Mouse (Mus musculus): ENCODE results near the gene Prokr1. TPM values are rescaled to one million over a fixed set of nuclear protein-coding genes. Genes with fewer than 3 reads are reported as not detected.

Prokr1 gene
- polyA plus RNA-seq, 1 experiment from 2014 or later, result 3.1 TPM

DNA sequence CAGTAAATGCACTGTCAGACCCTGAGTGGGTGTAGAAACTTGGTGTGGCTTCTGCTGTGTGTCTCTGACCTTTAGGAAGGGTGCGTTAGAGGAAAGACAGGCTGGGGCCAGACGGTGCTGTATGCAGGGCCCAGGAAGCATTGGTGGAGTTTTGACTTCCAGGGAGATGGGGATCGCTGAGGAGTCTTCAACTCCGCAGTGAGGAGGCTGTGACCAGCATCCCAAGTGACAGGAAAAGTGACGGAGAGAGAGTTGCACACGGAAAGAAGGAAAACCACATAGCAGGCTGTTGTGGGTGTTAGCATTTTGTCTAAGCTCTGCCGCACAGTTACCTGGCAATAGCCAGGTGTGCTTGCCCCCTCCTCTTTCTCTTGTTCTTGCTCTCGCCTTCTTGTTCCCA lies 54.3 kb downstream of the Prokr1 start:
- DNase-seq (ENCODE audit: low spot score, missing footprints), result no peak
- no peak overlapping the region for H3K9ac ChIP-seq (ENCODE audit: low read length)
- H3K27me3 ChIP-seq (ENCODE audit: control insufficient read depth, insufficient read depth, low read length), result no peaks in the 10 kb centered on the region
- no peaks in the 10 kb centered on the region for H3K36me3 ChIP-seq (ENCODE audit: control insufficient read depth, insufficient read depth, low read length)
- H3K9me3 ChIP-seq (ENCODE audit: control insufficient read depth, low read length), result no peaks in the 10 kb centered on the region
- ATAC-seq (ENCODE audit: low FRiP score), result no peak
- H3K4me1 ChIP-seq (ENCODE audit: control insufficient read depth, insufficient read depth, low read length), result no peaks in the 10 kb centered on the region
- H3K27ac ChIP-seq (ENCODE audit: low read depth, low read length), result no peak overlapping the region
- H3K4me2 ChIP-seq, result no peak overlapping the region
- 74% methylated on average over 8 of the region's 8 CpGs for WGBS
- no peak overlapping the region for H3K4me3 ChIP-seq (ENCODE audit: low read depth, low read length)

DNA sequence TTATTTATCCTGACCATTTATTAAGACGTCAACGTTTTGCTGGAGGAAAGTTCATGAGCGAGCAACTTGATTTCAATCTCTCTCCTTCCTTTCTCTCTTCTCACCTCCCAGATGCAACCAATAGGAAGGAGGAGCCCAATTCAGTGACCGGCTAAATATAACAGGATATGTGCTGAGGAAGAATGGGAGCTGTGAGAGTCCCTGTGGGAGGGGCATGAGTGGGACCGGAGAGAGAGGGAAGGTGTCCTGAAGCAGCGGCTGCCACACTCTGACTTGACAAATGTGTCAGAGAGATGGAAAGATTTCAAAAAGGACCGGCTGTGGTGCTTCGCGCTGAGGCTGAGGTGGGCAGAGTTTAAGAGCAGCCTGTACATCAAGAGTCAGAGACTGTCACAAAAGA lies 54.9 kb downstream of the Prokr1 start:
- no peak overlapping the region for H3K4me3 ChIP-seq (ENCODE audit: low read depth, low read length)
- no peak overlapping the region for H3K9ac ChIP-seq (ENCODE audit: low read length)
- DNase-seq (ENCODE audit: low spot score, missing footprints), result no peak
- no peaks in the 10 kb centered on the region for H3K27me3 ChIP-seq (ENCODE audit: control insufficient read depth, insufficient read depth, low read length)
- no peak overlapping the region for H3K4me2 ChIP-seq
- 79% methylated on average over 9 of the region's 9 CpGs for WGBS
- no peak for ATAC-seq (ENCODE audit: low FRiP score)
- no peak overlapping the region for H3K27ac ChIP-seq (ENCODE audit: low read depth, low read length)
- H3K36me3 ChIP-seq (ENCODE audit: control insufficient read depth, insufficient read depth, low read length), result no peaks in the 10 kb centered on the region
- H3K9me3 ChIP-seq (ENCODE audit: control insufficient read depth, low read length), result no peaks in the 10 kb centered on the region
- H3K4me1 ChIP-seq (ENCODE audit: control insufficient read depth, insufficient read depth, low read length), result no peaks in the 10 kb centered on the region

DNA sequence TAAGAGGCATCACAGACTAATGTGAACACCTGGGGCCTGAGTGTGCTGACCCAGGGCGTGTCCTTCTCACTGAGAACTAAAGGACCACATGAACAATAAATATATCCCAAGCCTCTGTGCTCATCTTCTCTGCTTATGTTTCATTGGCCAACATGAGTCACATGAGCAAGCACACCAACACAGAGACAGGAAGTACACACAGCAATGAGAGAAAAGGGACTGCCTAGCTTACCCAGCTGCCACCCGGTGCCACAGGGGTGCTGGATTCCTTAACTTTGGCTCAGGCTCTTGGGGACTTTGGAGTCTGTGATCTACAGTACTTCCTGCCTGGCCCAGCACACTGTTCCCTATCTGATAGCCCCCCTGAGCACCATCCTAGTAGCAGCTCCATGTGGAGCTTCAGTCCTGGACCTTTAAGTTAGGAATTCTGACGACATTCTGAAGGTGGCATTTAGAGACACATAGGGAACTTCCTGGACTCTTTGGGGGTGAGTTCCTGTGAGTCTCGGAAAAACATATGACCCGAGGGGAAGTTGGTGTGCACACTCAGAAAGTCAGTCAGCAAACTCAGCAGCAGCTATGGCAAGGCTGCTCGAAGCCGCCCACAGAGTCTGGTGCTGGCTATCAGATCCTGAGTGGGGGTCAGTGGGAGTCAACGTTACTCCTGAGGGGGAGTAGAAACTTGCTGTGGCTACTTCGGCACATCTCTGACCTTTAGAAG lies 55.5 kb downstream of the Prokr1 start:
- H3K27me3 ChIP-seq (ENCODE audit: control insufficient read depth, insufficient read depth, low read length), result no peaks in the 10 kb centered on the region
- H3K9me3 ChIP-seq (ENCODE audit: control insufficient read depth, low read length), result no peaks in the 10 kb centered on the region
- no peak overlapping the region for H3K4me3 ChIP-seq (ENCODE audit: low read depth, low read length)
- WGBS, result 84% methylated on average over 9 of the region's 9 CpGs
- H3K27ac ChIP-seq (ENCODE audit: low read depth, low read length), result no peak overlapping the region
- H3K9ac ChIP-seq (ENCODE audit: low read length), result no peak overlapping the region
- 0 out of 2 replicates have a peak, but pooled peaks cover under 1% of the 10 kb centered on the region for H3K4me1 ChIP-seq (ENCODE audit: control insufficient read depth, insufficient read depth, low read length)
- DNase-seq (ENCODE audit: low spot score, missing footprints) (no peak), ATAC-seq (ENCODE audit: low FRiP score) (no peak)
- H3K4me2 ChIP-seq, result no peak overlapping the region
- no peaks in the 10 kb centered on the region for H3K36me3 ChIP-seq (ENCODE audit: control insufficient read depth, insufficient read depth, low read length)

DNA sequence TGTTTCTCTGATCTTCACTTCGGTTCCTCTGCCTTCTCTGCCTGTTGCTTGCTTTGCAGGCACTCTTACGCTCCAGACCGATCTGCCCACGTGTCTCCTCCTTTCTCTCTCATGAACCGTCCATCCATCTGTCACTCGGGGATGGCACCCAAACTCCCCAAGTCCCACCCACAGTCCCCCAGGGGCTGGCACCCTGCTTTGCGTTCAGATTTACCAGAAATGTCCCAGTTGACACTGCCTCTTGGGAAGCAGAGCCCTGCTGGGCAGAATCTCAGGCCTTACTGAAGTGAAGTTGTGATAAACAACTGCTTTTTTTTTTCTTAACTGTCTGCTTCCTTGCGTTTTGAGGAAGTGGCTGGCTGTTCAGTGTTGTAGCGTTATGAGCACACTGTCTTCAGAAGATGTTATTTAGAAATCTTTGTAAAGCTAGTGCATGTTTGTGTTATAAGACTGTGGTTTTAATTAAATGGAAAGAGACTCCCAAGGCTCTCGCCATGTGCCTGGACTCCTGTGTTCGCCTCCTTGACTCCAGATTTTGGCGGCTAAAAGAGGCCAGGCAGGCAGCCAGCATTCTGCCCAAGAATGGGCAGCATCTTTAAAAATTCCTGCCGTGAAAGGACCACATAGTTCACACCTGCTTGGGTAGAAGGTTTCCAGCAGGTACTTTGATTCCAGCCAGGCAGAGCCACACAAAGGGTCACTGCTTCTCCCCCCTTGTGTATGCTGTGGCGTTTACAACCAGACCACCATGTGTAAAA lies 57.4 kb downstream of the Prokr1 start, which contains the start of gene Arhgap25:
Arhgap25 (minus strand) TSS at position 307 of the 758 bp plus-strand sequence.
- no peaks in the 10 kb centered on the region for H3K9me3 ChIP-seq (ENCODE audit: control insufficient read depth, low read length)
- no peak within 1 kb of the TSS for H3K9ac ChIP-seq (ENCODE audit: low read length)
- H3K27me3 ChIP-seq (ENCODE audit: control insufficient read depth, insufficient read depth, low read length), result no peaks in the 10 kb centered on the region
- H3K4me1 ChIP-seq (ENCODE audit: control insufficient read depth, insufficient read depth, low read length), result 0 out of 2 replicates have a peak, but pooled peaks cover 2% of the 10 kb centered on the region
- H3K36me3 ChIP-seq (ENCODE audit: control insufficient read depth, insufficient read depth, low read length), result no peaks in the 10 kb centered on the region
- 77% methylated on average over 14 of the region's 14 CpGs for WGBS
- DNase-seq (ENCODE audit: low spot score, missing footprints) (no peak), ATAC-seq (ENCODE audit: low FRiP score) (no peak)
- no peak within 1 kb of the TSS for H3K4me2 ChIP-seq
- H3K4me3 ChIP-seq (ENCODE audit: low read depth, low read length), result no peak within 1 kb of the TSS
- H3K27ac ChIP-seq (ENCODE audit: low read depth, low read length), result no peak within 1 kb of the TSS

DNA sequence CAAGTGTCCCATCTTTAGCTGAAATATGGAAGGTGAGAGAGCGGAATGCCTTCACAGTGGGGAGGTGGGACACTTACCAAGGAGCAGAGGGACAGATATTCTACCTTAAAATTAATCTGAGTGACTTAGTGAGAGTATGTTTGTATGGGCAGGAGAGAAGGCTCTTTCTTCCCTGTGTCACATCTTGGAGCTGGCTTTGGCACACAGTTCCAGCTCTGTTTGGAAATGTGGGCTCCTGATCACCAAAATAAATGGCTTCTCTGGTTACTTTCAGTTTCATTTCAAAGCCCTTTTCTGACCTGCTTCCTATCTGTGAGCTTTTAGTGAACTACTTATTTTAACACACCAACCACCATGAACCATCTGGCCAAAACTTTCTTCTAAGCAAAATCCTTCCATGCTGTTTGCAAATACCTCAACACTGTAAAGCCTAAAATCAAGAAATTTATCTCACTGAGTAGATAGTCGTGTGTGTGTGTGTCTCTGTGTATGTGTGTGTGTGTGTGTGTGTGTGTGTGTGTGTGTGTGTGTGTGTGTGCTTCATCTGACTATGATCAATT lies 59.0 kb downstream of the Prokr1 start:
- WGBS, result 90% methylated on average over 2 of the region's 2 CpGs
- Histone ChIP-seq H3K4me3 (ENCODE audit: low read depth, low read length) (no peak overlapping the region), H3K27me3 (ENCODE audit: control insufficient read depth, insufficient read depth, low read length) (no peaks in the 10 kb centered on the region), H3K27ac (ENCODE audit: low read depth, low read length) (no peak overlapping the region), H3K9me3 (ENCODE audit: control insufficient read depth, low read length) (no peaks in the 10 kb centered on the region), H3K4me2 (no peak overlapping the region), H3K4me1 (ENCODE audit: control insufficient read depth, insufficient read depth, low read length) (0 out of 2 replicates have a peak, but pooled peaks cover 2% of the 10 kb centered on the region), H3K9ac (ENCODE audit: low read length) (no peak overlapping the region), H3K36me3 (ENCODE audit: control insufficient read depth, insufficient read depth, low read length) (no peaks in the 10 kb centered on the region)
- DNase-seq (ENCODE audit: low spot score, missing footprints) (no peak), ATAC-seq (ENCODE audit: low FRiP score) (no peak)

DNA sequence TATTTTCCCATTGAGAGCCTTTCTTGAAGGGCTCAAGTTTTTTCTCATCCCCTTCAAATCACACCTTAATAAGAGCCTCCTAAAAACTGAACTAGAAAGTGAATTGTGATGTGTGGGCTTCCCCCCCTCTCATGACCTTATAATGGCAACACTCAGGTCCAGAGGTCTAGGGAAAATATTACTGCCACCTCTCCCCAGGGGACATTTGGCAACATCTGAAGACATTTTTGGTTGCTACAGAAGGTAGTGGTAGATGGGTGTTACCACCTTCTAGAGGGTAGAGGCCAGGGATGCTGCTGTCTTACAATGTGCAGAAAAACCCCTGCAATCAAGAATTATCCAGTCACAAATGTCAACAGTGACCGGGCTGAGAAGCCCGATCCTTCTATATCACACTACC lies 60.2 kb downstream of the Prokr1 start:
- Histone ChIP-seq H3K4me3 (ENCODE audit: low read depth, low read length) (no peak overlapping the region), H3K4me1 (ENCODE audit: control insufficient read depth, insufficient read depth, low read length) (0 out of 2 replicates have a peak, but pooled peaks cover 2% of the 10 kb centered on the region), H3K9me3 (ENCODE audit: control insufficient read depth, low read length) (no peaks in the 10 kb centered on the region), H3K4me2 (no peak overlapping the region), H3K27ac (ENCODE audit: low read depth, low read length) (no peak overlapping the region), H3K36me3 (ENCODE audit: control insufficient read depth, insufficient read depth, low read length) (no peaks in the 10 kb centered on the region), H3K9ac (ENCODE audit: low read length) (no peak overlapping the region), H3K27me3 (ENCODE audit: control insufficient read depth, insufficient read depth, low read length) (no peaks in the 10 kb centered on the region)
- ATAC-seq (ENCODE audit: low FRiP score) (no peak), DNase-seq (ENCODE audit: low spot score, missing footprints) (no peak)
- 94% methylated on average over 2 of the region's 2 CpGs for WGBS

Other genes starting within 250 kb of the Prokr1 start
- not detected in 2 replicates for gene Gkn1, start 239.8 kb downstream of the Prokr1 start, polyA plus RNA-seq (2014; fragmentation: Nextera tagmentation; extraction: Ambion mirVana)
- not detected in 2 replicates for gene Gkn2, start 217.4 kb downstream of the Prokr1 start, polyA plus RNA-seq (2014; fragmentation: Nextera tagmentation; extraction: Ambion mirVana)
- 0.42 TPM in 1 of 2 replicates, not detected in the other for gene Gkn3, start 201.8 kb downstream of the Prokr1 start, polyA plus RNA-seq (2014; fragmentation: Nextera tagmentation; extraction: Ambion mirVana)
- gene Bmp10, start 161.7 kb downstream of the Prokr1 start, polyA plus RNA-seq (2014; fragmentation: Nextera tagmentation; extraction: Ambion mirVana), result not detected in 2 replicates
- gene Arhgap25, start 57.5 kb downstream of the Prokr1 start, polyA plus RNA-seq (2014; fragmentation: Nextera tagmentation; extraction: Ambion mirVana), result 1.7 and 2.3 TPM in 2 replicates
- 14.8 and 15.9 TPM in 2 replicates for gene Aplf, start 81.5 kb upstream of the Prokr1 start, polyA plus RNA-seq (2014; fragmentation: Nextera tagmentation; extraction: Ambion mirVana)
- 6.1 and 6.4 TPM in 2 replicates for gene Efcc1, start 140.1 kb upstream of the Prokr1 start, polyA plus RNA-seq (2014; fragmentation: Nextera tagmentation; extraction: Ambion mirVana)
- gene Gp9, start 187.3 kb upstream of the Prokr1 start, polyA plus RNA-seq (2014; fragmentation: Nextera tagmentation; extraction: Ambion mirVana), result 1.8 and 2.5 TPM in 2 replicates
- gene Rab43, start 221.4 kb upstream of the Prokr1 start, polyA plus RNA-seq (2014; fragmentation: Nextera tagmentation; extraction: Ambion mirVana), result 7.7 and 8.0 TPM in 2 replicates
- 1.9 and 4.0 TPM in 2 replicates for gene Gm45140, start 245.1 kb upstream of the Prokr1 start, polyA plus RNA-seq (2014; fragmentation: Nextera tagmentation; extraction: Ambion mirVana)
- 66.4 and 71.5 TPM in 2 replicates for gene Isy1, start 248.1 kb upstream of the Prokr1 start, polyA plus RNA-seq (2014; fragmentation: Nextera tagmentation; extraction: Ambion mirVana)